Mouse (Mus musculus) large intestine, adult 2 months (tissue): Measurements from ENCODE around the gene Dop1a. TPM values are rescaled to one million over a fixed set of nuclear protein-coding genes. Genes with fewer than 3 reads are reported as not detected.

Experiments used
- DNase-seq: peaks from one replicate; pipeline ENCODE4 v3.0.0-alpha.2; 2012; ENCODE audit warnings: low read depth, low spot score
- WGBS: fragments of 180-500 bp; shearing (Covaris S2); methylation state at CpG from one replicate; pipeline ENCODE4 v1.1.7; 2018; 5-methylcytosine and 5-hydroxymethylcytosine counted together
- polyA plus RNA-seq: library from polyadenylated mRNA; depleted of rRNA; stranded (reverse); fragments of >200 nt; gene quantifications from 2 replicates; pipeline ENCODE4 v1.2.3, GENCODE M21; 2012

Dop1a gene
- polyA plus RNA-seq, 1 experiment = 8.9 TPM

- DNase-seq = no peak
- 97% methylated on average over 2 of the region's 2 CpGs for WGBS
Measured at GRCm38 (mm10) chr9:86491740-86492139, 24.8 kb downstream of the Dop1a start.

DNA sequence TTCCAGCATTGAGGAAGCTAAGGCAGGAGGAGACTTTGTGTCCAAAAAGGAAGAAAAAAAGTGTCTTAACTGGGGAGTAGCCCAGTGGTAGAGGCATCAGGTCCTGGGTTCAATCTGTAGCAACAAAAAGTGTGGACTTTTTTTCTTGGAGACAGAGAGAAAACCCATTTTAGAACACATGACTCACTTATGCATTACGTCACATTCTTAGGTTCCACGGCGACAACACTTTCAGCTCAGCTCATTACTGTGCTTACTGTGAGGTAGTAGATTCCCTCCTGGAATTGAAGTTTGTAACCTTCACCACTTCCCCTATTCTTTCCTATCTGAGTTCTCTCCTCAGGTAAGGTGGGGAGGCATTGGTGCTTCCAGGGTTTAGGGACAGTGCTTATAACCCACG, 29.3 kb downstream of the Dop1a start:
- 92% methylated on average over 4 of the region's 4 CpGs for WGBS
- no peak for DNase-seq

DNA sequence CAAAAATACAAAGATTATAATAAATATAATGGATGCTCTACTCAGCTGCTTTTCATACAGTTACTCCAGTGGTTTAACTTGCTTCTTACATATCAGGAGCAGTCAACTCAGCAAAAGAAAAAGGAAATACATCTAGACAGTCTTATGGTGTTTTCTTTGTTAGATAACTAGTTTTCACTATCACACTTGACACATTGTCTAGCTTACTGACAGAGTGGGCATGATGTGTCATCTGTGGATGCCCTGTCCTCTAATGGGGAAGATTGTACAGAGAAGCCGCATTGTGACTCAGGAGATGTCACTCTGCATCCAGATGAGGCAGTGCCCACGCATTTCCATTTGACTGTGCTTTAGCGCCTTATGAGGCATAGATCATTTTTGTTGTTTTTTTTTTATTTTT, 32.1 kb downstream of the Dop1a start:
- DNase-seq = no peak
- WGBS = 99% methylated on average over 3 of the region's 3 CpGs

GRCm38 (mm10) chr9:86507437-86507836, 40.5 kb downstream of the Dop1a start:
- DNase-seq = no peak
- WGBS = 91% methylated on average over 4 of the region's 4 CpGs

- WGBS = 78% methylated on average over 5 of the region's 5 CpGs
- DNase-seq = no peak
Measured at GRCm38 (mm10) chr9:86513733-86514132, 46.8 kb downstream of the Dop1a start.

- WGBS = 85% methylated on average over 3 of the region's 3 CpGs
- DNase-seq = no peak
Measured at GRCm38 (mm10) chr9:86514390-86514789, 47.4 kb downstream of the Dop1a start.

DNA sequence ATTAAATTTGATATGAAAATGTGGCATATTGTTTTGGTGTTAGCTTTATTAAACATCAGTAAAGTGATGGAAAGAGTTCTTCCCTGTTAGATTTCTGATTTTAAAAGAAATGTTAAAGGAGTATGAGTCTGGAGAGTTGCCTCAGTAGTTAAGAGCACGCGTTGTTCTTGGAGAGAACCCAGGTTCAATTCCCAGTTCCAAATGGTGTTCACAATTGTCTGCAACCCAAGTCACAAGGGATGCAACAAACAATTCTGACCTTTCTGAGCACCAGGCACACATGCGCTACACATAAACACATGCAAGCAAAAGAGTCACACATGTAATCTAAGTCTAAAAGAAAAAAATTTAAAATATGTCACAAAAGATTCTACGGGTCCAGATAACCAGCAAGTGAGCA, 47.8 kb downstream of the Dop1a start:
- DNase-seq = no peak
- WGBS = 94% methylated on average over 4 of the region's 4 CpGs

- DNase-seq = no peak
Measured at GRCm38 (mm10) chr9:86522335-86522734, 55.4 kb downstream of the Dop1a start.

DNA sequence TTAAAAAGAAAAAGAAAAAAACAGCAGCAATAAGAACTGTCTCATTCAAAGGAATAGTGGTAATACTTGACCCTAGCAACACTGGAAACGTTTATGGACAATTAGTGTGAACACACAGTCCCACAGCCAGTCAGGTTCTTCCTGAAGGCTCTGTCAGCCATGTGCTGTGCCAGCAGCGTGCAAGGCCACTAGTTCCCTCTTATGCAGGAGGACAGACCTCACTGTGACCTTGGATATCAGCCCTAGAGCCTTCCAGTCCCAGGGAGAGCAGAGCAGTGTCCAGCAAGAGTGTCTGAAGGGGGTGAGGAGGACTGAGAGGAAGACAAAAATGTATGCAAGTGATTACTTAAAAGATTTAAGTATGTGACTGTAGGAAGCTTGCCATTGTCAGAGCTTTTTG, 58.6 kb downstream of the Dop1a start:
- no peak for DNase-seq
- WGBS = 51% methylated on average over 2 of the region's 2 CpGs

GRCm38 (mm10) chr9:86534071-86534470, 67.1 kb downstream of the Dop1a start:
- no peak for DNase-seq

DNA sequence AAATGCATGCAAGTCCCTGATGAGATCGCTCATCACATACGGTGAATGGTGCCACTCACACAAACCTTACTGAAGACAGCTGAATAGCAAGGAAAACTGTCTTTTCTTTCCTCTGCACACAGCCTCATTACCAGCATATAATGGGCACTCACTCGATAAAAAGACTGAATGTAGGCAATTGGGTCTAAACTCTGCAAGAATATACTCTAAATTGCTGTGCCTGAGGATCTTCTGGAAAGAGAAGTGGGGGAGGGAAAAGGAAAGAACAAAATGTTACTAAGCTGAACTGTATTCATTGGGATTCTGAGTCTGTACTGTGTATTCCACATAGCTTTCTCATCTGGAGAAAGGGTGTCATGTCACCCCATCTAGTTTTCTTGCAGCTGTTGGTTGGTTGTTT, 76.5 kb downstream of the Dop1a start:
- DNase-seq = no peak
- 92% methylated on average over 3 of the region's 3 CpGs for WGBS

More at GRCm38 (mm10) chr9:86534071-86534470, 67.1 kb downstream of the Dop1a start:
- WGBS = 78% methylated on average over 5 of the region's 5 CpGs

GRCm38 (mm10) chr9:86544559-86544958, 77.6 kb downstream of the Dop1a start:
- no peak for DNase-seq
- WGBS = 45% methylated on average over 1 of the region's 1 CpGs

- WGBS = 83% methylated on average over 5 of the region's 5 CpGs
- DNase-seq = no peak
Measured at GRCm38 (mm10) chr9:86549637-86550162, 82.7 kb downstream of the Dop1a start.

DNA sequence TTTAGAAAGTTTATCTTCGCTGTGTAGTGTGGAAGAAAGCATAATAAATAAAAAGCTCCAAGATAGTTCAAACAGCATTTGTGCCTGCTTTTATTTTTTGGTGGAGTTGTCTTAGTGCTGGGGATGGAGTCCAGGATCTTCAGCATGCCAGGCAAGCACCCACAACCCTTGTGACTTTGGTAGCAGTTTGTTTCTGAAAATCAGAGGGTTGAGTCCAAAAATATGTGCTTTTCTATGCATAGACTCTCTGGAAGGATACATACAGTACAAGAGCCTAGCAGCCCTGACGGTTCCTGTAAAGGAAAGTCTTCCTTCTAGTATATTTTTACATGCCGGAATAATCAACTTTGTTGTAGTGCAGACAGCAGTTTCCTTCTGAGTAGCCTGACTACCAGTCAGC, 83.8 kb downstream of the Dop1a start:
- WGBS = 90% methylated on average over 3 of the region's 3 CpGs
- DNase-seq = no peak

DNA sequence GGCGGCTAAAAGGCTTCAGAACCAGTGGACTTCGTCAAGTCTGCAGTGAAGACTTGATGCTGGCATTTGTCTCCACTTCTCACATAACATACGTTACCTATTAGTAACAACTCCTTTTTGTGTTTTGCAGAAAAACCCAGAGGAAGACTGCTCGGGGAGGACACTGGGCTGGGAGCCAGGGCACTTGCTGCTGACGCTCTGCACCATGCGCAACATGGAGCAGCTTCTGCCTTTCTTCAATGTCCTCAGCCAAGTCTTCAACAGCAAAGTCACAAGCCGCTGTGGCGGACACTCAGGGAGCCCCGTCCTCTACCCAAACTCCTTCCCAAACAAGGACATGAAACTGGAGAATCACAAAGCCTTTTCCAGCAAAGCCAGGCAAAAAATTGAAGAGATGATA, 86.9 kb downstream of the Dop1a start:
- no peak for DNase-seq
- WGBS = 82% methylated on average over 9 of the region's 9 CpGs

GRCm38 (mm10) chr9:86554641-86555040, 87.7 kb downstream of the Dop1a start:
- WGBS = 92% methylated on average over 4 of the region's 4 CpGs

GRCm38 (mm10) chr9:86560543-86560942, 93.6 kb downstream of the Dop1a start:
- no peak for DNase-seq
- 66% methylated on average over 3 of the region's 3 CpGs for WGBS

More at GRCm38 (mm10) chr9:86554641-86555040, 87.7 kb downstream of the Dop1a start:
- DNase-seq = no peak

DNA sequence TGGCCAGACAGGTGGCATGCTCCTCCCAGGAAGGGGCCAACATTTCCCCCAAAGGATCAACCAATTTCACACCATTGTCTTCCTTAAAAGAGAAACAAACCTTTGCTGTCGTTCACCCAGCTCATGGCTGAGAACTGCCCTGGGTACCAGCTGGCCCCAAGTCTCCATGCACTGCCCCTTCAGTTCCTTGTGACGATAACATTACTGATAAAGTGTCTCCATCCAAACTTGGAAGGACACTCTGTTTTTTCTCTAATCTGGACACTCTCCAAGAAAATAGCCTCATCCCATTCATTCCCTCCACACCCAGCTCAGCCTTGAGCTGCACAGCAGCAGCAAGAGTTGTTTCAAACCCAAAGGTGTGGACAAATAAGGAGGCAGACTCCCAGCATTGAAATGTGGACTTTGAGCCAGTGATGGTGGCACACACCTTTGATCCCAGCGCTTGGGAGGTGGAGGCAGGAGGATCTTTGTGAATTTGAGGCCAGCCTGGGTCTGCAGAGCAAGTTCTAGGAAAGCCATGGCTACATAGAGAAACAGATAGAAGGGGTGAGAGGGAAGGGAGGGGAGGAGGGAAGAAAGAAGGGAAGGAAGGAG, 102.5 kb downstream of the Dop1a start:
- WGBS = 30% methylated on average over 3 of the region's 3 CpGs
- peak; percentile 71 for DNase-seq

DNA sequence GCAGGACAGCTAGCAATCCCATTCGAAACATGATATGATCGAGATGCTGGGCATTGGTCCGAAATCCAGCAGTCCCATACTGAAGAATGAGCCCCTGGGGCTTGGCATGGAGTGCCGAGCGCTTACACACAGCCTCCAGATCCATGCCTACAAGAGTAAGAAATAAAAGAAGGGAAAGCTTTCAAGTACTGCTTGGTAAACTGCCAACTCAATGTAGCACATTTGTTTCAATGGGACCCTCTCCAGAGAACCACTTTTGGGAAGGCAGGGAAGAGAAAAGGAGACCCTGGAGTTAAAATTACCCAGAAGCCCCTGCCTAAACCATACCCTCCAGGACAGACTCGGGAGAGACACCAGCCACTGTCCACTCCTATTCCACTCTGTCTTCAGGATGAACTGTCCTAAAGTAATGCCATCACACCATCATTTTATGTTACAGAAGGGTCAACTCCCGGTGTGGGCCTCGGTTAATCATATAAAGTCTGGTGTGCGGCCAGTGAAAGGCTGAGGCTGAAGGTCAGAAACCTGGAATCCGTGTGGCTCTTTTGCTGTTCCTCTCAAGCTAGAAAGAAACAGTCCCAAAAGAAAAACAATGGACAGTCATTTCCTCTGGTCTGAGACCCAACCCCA, 103.4 kb downstream of the Dop1a start:
- no peak for DNase-seq
- 56% methylated on average over 10 of the region's 10 CpGs for WGBS

GRCm38 (mm10) chr9:86570946-86571345, 104.0 kb downstream of the Dop1a start:
- WGBS = 5% methylated on average over 8 of the region's 8 CpGs
- DNase-seq = peak; percentile 48

DNA sequence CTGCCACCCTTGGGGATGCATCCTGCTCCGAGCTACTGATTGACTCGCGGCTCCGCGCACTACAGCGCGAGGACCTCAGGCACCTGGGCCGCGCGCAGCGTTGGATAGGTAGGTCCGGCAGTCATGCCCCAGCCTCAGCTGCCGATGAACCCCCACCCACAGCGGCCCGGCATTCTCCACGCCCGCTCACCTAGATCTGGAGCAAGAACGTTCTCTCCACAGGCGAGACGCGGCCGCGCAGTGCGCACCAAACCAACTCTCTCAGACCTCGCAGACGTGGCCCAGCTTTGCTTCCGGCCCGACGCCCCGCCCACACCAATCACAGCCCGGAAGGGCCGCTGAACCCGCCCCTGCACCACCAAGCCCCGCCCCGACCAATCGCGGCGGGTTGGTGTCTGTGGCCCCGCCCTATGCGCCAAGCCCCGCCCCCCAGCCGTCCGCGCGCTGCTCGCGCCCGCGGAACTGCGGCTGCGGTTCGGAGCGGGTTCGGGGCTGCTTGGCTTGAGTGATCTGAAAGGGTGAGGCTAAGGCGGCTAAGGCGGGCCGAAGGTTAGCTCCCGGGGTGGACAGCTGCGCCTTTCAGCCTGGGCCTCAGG, 104.7 kb downstream of the Dop1a start, which contains the start of the genes Pgm3 and Rwdd2a:
Pgm3 (minus strand) TSS at position 303 of the 596 bp plus-strand sequence.
Rwdd2a (plus strand) TSS at position 452 of the 596 bp plus-strand sequence.
- peak; percentile 70 for DNase-seq
- under 1% methylated on average over 59 of the region's 59 CpGs for WGBS
